Mouse (Mus musculus): ENCODE results near the gene Spire2. TPM values are rescaled to one million over a fixed set of nuclear protein-coding genes. Genes with fewer than 3 reads are reported as not detected.
"Not testable (repeated sequence)": the region's sequence is repeated elsewhere in the genome, so short reads cannot be mapped to it uniquely, and the experiment has no call there.

Spire2 gene
- total RNA-seq (2014; fragmentation: Nextera tagmentation) (not detected in 2 replicates), total RNA-seq (2017) (0.23 and 0.33 TPM in 2 replicates), polyA plus RNA-seq (2012) (0.04 and 0.12 TPM in 2 replicates)

GRCm38 (mm10) chr8:123332262-123333090 is at the start of gene Spire2:
Spire2 (plus strand) TSS chr8:123332713.
- peaks cover 47% of the 10 kb centered on the region for H3K27me3 ChIP-seq (ENCODE audit: insufficient read depth, low read length)
- peaks cover 21% of the 10 kb centered on the region for H3K4me1 ChIP-seq (ENCODE audit: insufficient read depth, low read depth, low read length)
- ATAC-seq (ENCODE audit: extremely low read depth, insufficient number of reproducible peaks, low FRiP score, poor library complexity, severe bottlenecking) (peak; percentile 15; the same call in 1 of the 2 replicates), DNase-seq (ENCODE audit: low spot score) (peak; percentile 79)
- no peaks in the 10 kb centered on the region for H3K9me3 ChIP-seq (replicated peaks)
- peak within 1 kb of the TSS; percentile 72 for H3K4me3 ChIP-seq (ENCODE audit: low read depth, low read length)
- no peaks in the 10 kb centered on the region for H3K36me3 ChIP-seq (replicated peaks)
- TF ChIP-seq TAL1 (conservative IDR thresholded peaks at IDR 0.05; ENCODE audit: low read depth, low read length) = no peak
- no peak for TF ChIP-seq GATA1 (IDR thresholded peaks at IDR 0.05; ENCODE audit: borderline replicate concordance, low read length)
- no peak for TF ChIP-seq CTCF (IDR thresholded peaks at IDR 0.05; ENCODE audit: low read depth, low read length)
- no peak for TF ChIP-seq GATA2 (IDR thresholded peaks at IDR 0.05; ENCODE audit: borderline replicate concordance, low read depth, low read length)
- no peak for TF ChIP-seq POLR2AphosphoS5 (IDR thresholded peaks at IDR 0.05; ENCODE audit: insufficient replicate concordance, low read depth, low read length)

- H3K27me3 ChIP-seq (ENCODE audit: insufficient read depth, low read length); H3K4me1 ChIP-seq (ENCODE audit: insufficient read depth, low read depth, low read length); H3K4me3 ChIP-seq (ENCODE audit: low read depth, low read length); H3K9me3 ChIP-seq (replicated peaks); ATAC-seq (ENCODE audit: extremely low read depth, insufficient number of reproducible peaks, low FRiP score, poor library complexity, severe bottlenecking); DNase-seq (ENCODE audit: low spot score): not testable (repeated sequence)
- peaks cover 95% of the 10 kb centered on the region for H3K36me3 ChIP-seq (replicated peaks)
These were observed 49.5 kb upstream of the Spire2 start for GRCm38 (mm10) chr8:123282994-123283393.

GRCm38 (mm10) chr8:123283991-123284390 is 48.5 kb upstream of the Spire2 start:
- H3K4me3 ChIP-seq (ENCODE audit: low read depth, low read length) = no peak overlapping the region
- ATAC-seq (ENCODE audit: extremely low read depth, insufficient number of reproducible peaks, low FRiP score, poor library complexity, severe bottlenecking) (no peak), DNase-seq (ENCODE audit: low spot score) (no peak)
- peaks cover 7% of the 10 kb centered on the region for H3K4me1 ChIP-seq (ENCODE audit: insufficient read depth, low read depth, low read length)
- no peaks in the 10 kb centered on the region for H3K27me3 ChIP-seq (ENCODE audit: insufficient read depth, low read length)
- no peak for TF ChIP-seq TAL1 (conservative IDR thresholded peaks at IDR 0.05; ENCODE audit: low read depth, low read length)
- H3K9me3 ChIP-seq (replicated peaks) = no peaks in the 10 kb centered on the region
- H3K36me3 ChIP-seq (replicated peaks) = peaks cover 95% of the 10 kb centered on the region

GRCm38 (mm10) chr8:123284493-123284892 is 48.0 kb upstream of the Spire2 start:
- no peaks in the 10 kb centered on the region for H3K9me3 ChIP-seq (replicated peaks)
- H3K27me3 ChIP-seq (ENCODE audit: insufficient read depth, low read length) = no peaks in the 10 kb centered on the region
- DNase-seq (ENCODE audit: low spot score) = no peak
- no peak overlapping the region for H3K4me3 ChIP-seq (ENCODE audit: low read depth, low read length)
- no peak for ATAC-seq (ENCODE audit: extremely low read depth, insufficient number of reproducible peaks, low FRiP score, poor library complexity, severe bottlenecking)
- TF ChIP-seq CTCF (IDR thresholded peaks at IDR 0.05; ENCODE audit: low read depth, low read length) (no peak), GATA2 (IDR thresholded peaks at IDR 0.05; ENCODE audit: borderline replicate concordance, low read depth, low read length) (no peak), POLR2AphosphoS5 (IDR thresholded peaks at IDR 0.05; ENCODE audit: insufficient replicate concordance, low read depth, low read length) (no peak), TAL1 (conservative IDR thresholded peaks at IDR 0.05; ENCODE audit: low read depth, low read length) (no peak), GATA1 (IDR thresholded peaks at IDR 0.05; ENCODE audit: borderline replicate concordance, low read length) (no peak)
- H3K4me1 ChIP-seq (ENCODE audit: insufficient read depth, low read depth, low read length) = peaks cover 7% of the 10 kb centered on the region
- H3K36me3 ChIP-seq (replicated peaks) = peaks cover 96% of the 10 kb centered on the region

- DNase-seq (ENCODE audit: low spot score) (no peak), ATAC-seq (ENCODE audit: extremely low read depth, insufficient number of reproducible peaks, low FRiP score, poor library complexity, severe bottlenecking) (no peak)
- Histone ChIP-seq H3K4me3 (ENCODE audit: low read depth, low read length) (no peak overlapping the region), H3K4me1 (ENCODE audit: insufficient read depth, low read depth, low read length) (peaks cover 7% of the 10 kb centered on the region), H3K9me3 (replicated peaks) (no peaks in the 10 kb centered on the region), H3K36me3 (replicated peaks) (peaks cover 94% of the 10 kb centered on the region), H3K27me3 (ENCODE audit: insufficient read depth, low read length) (no peaks in the 10 kb centered on the region)
- no peak for TF ChIP-seq TAL1 (conservative IDR thresholded peaks at IDR 0.05; ENCODE audit: low read depth, low read length)
- TF ChIP-seq GATA2 (IDR thresholded peaks at IDR 0.05; ENCODE audit: borderline replicate concordance, low read depth, low read length) = no peak
- no peak for TF ChIP-seq GATA1 (IDR thresholded peaks at IDR 0.05; ENCODE audit: borderline replicate concordance, low read length)
- no peak for TF ChIP-seq CTCF (IDR thresholded peaks at IDR 0.05; ENCODE audit: low read depth, low read length)
- TF ChIP-seq POLR2AphosphoS5 (IDR thresholded peaks at IDR 0.05; ENCODE audit: insufficient replicate concordance, low read depth, low read length) = no peak
These were observed 45.2 kb upstream of the Spire2 start for GRCm38 (mm10) chr8:123287362-123287761.

- no peak overlapping the region for H3K4me3 ChIP-seq (ENCODE audit: low read depth, low read length)
- DNase-seq (ENCODE audit: low spot score) (no peak), ATAC-seq (ENCODE audit: extremely low read depth, insufficient number of reproducible peaks, low FRiP score, poor library complexity, severe bottlenecking) (no peak)
- H3K27me3 ChIP-seq (ENCODE audit: insufficient read depth, low read length) = no peaks in the 10 kb centered on the region
- H3K9me3 ChIP-seq (replicated peaks) = no peaks in the 10 kb centered on the region
- H3K36me3 ChIP-seq (replicated peaks) = peaks cover 92% of the 10 kb centered on the region
- H3K4me1 ChIP-seq (ENCODE audit: insufficient read depth, low read depth, low read length) = no peaks in the 10 kb centered on the region
- TF ChIP-seq POLR2AphosphoS5 (IDR thresholded peaks at IDR 0.05; ENCODE audit: insufficient replicate concordance, low read depth, low read length) (no peak), TAL1 (conservative IDR thresholded peaks at IDR 0.05; ENCODE audit: low read depth, low read length) (no peak), GATA1 (IDR thresholded peaks at IDR 0.05; ENCODE audit: borderline replicate concordance, low read length) (no peak), GATA2 (IDR thresholded peaks at IDR 0.05; ENCODE audit: borderline replicate concordance, low read depth, low read length) (no peak), CTCF (IDR thresholded peaks at IDR 0.05; ENCODE audit: low read depth, low read length) (0 out of 2 replicates have a peak, but pooled peaks have one; percentile 18)
These were observed 42.3 kb upstream of the Spire2 start for GRCm38 (mm10) chr8:123290166-123290565.
